Mouse (Mus musculus) gastrocnemius, adult 18-20 months (tissue): Measurements from ENCODE around the gene Olfr668. TPM values are rescaled to one million over a fixed set of nuclear protein-coding genes. Genes with fewer than 3 reads are reported as not detected.
"Not testable (repeated sequence)": the region's sequence is repeated elsewhere in the genome, so short reads cannot be mapped to it uniquely, and the experiment has no call there.

Experiments
- DNase-seq: peaks from one replicate; pipeline ENCODE4 v3.0.0; 2021; ENCODE audit warnings: low spot score
- long read RNA-seq, 2 experiments: library from polyadenylated mRNA; stranded (forward); transcript quantifications; one replicate each; pipeline ENCODE4 v2.0.0; 2021
- total RNA-seq, 2 experiments: library from RNA; stranded (reverse); gene quantifications; 2 replicates each; pipeline ENCODE4 v1.2.3; 2021

Olfr668 gene
- total RNA-seq: not detected
- long read RNA-seq, experiment 1: 0 reads
- long read RNA-seq, experiment 2: 0 reads

- no peak for DNase-seq
Observed at GRCm38 (mm10) chr7:104927957-104928356, at the start of gene Olfr668. Olfr668 (minus strand) TSS chr7:104928057.

DNA sequence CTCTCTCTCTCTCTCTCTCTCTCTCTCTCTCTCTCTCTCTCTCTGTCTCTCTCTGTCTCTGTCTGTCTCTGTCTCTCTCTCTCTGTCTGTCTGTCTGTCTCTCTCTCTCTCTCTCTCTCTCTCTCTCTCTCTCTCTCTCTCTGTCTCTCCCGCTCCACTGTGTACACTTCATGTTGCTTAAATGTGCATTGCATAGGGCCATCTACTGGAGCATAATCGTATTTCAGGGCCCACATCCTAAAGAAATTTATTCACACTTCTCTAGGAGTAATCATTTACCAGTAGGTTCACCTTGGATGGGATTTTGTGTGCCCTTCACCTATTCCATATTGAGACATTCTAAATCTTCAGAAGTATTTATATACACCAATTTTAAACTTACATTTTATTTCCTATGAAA lies 44.6 kb upstream of the Olfr668 start:
- not testable (repeated sequence) for DNase-seq

DNA sequence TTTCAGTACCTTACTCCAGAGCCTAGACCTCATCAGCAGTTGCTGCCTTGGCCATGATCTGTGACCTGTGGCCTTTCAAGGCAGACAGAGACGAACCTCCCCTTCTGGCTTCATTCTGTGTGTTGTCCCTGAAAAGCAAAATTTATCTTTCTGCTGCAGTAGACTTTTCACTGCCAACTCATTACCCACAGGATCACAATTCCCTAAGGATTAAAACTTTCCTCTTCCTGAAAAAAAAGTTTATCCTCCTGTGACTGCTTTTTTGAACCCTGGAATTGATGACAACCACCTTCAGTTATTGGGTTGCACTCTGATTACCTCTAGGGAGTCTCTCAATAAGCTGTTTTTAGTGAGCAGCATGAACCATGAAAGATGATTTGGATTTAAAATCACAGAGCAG lies 34.7 kb upstream of the Olfr668 start, which contains the start of gene Olfr670:
Gene Olfr670 (minus strand): TSS at position 101 of the 400 bp plus-strand sequence.
- DNase-seq: no peak

DNA sequence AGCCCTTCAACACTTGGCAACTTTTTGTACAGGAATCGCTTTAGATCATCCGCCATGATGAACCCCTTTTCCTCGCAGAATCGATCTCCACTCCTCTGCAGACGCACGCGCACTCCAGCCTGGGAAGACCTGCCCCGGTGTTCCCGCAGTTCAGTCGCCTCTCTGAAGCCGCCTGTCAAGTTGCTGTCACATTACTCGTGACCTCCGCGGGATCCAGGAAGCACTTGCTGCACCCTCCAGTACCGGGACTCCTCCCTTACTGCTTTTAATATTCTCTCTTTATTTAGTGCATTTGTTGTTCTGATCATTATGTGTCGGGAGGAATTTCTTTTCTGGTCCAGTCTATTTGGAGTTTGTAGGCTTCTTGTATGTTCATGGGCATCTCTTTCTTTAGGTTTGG lies 22.4 kb upstream of the Olfr668 start:
- DNase-seq: not testable (repeated sequence)

- DNase-seq: no peak
Observed at GRCm38 (mm10) chr7:104933940-104934339, 6.1 kb upstream of the Olfr668 start, which contains the start of gene Olfr669. Olfr669 (plus strand) TSS chr7:104934240.

GRCm38 (mm10) chr7:104921382-104921781 lies 6.5 kb downstream of the Olfr668 start, which contains the start of gene Olfr667:
Olfr667 (minus strand) TSS chr7:104921482.
- DNase-seq: no peak

DNA sequence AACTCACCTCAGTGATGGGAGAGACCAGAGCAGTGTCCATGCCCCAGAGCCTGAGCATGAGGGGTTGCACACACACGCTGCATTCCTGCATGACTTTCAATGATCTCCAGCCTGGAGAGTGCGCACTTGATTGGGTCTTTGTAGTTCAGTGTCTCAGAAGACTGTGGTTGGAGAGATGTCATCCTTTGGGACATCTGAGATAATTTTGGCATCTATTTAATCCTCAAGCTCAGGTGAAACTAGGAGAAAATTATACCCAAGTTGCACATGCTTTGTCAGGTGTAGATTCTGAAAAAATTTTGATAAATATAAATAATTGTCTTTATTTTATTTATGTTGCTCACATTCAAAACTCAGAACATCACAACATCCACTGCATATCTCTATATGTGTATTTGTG lies 32.0 kb downstream of the Olfr668 start, which contains the start of gene Olfr666:
Gene Olfr666 (minus strand): TSS at position 101 of the 400 bp plus-strand sequence.
- DNase-seq: no peak

GRCm38 (mm10) chr7:104877731-104878130 lies 50.1 kb downstream of the Olfr668 start, which contains the start of gene Olfr665:
Olfr665 (plus strand) TSS chr7:104878031.
- DNase-seq: no peak

Other genes with a start within 250 kb of the Olfr668 start
- gene Olfr661, start 241.6 kb downstream of the Olfr668 start, total RNA-seq: not detected
- gene Usp17le, start 150.6 kb downstream of the Olfr668 start, total RNA-seq: not detected
- gene Usp17lb, start 85.5 kb downstream of the Olfr668 start, total RNA-seq: not detected
- not detected for gene Usp17la, start 71.0 kb downstream of the Olfr668 start, total RNA-seq
- not detected for gene Olfr665, start 50.0 kb downstream of the Olfr668 start, total RNA-seq
- gene Olfr666, start 32.1 kb downstream of the Olfr668 start, total RNA-seq: not detected
- not detected for gene Olfr667, start 6.6 kb downstream of the Olfr668 start, total RNA-seq
- gene Olfr669, start 6.2 kb upstream of the Olfr668 start, total RNA-seq: not detected
- gene Olfr670, start 34.6 kb upstream of the Olfr668 start, total RNA-seq: not detected
- not detected for gene Olfr671, start 51.1 kb upstream of the Olfr668 start, total RNA-seq
- gene Olfr672, start 74.0 kb upstream of the Olfr668 start, total RNA-seq: not detected
- gene Olfr675, start 100.4 kb upstream of the Olfr668 start, total RNA-seq: not detected
- not detected for gene Olfr676, start 104.6 kb upstream of the Olfr668 start, total RNA-seq
- gene Olfr677, start 123.3 kb upstream of the Olfr668 start, total RNA-seq: not detected
- not detected for gene Olfr678, start 136.4 kb upstream of the Olfr668 start, total RNA-seq
- gene Olfr679, start 153.1 kb upstream of the Olfr668 start, total RNA-seq: not detected
- not detected for gene Olfr680-ps1, start 164.8 kb upstream of the Olfr668 start, total RNA-seq
- gene Olfr681, start 188.8 kb upstream of the Olfr668 start, total RNA-seq: not detected
- not detected for gene Olfr683, start 219.0 kb upstream of the Olfr668 start, total RNA-seq
- gene Olfr684, start 235.6 kb upstream of the Olfr668 start, total RNA-seq: not detected